Mouse (Mus musculus) kidney, adult 8-10 months (tissue): ENCODE measurements around the gene Amhr2.
A peak's percentile ranks its signal among the peaks of the same experiment; 100 is the strongest.

ENCODE experiments used
- DNase-seq, 2 experiments: peaks; one replicate each; pipeline ENCODE4 v3.0.0; 2022

Gene Amhr2

DNA sequence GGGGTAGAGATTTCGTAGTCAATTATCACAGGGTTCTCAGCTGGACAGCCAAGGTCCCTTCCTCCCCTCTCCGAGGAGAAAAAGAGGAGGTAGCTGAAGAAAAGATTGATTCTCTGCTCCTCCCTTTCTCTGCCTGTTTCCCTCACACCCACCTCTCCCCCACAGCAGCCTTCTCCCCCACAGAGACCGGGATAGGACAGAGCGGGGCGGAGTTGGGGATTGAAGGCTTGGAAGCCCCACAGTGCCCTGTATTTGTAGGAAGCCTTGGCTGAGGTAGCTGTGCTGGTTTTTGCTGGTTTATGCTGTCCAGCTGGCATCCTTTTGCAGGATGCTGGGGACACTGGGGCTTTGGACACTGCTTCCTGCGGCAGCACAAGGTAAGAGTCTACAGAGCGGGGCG, at the start of gene Amhr2:
Amhr2 (plus strand) TSS at position 222 of the 400 bp plus-strand sequence.
- DNase-seq = no peak

DNA sequence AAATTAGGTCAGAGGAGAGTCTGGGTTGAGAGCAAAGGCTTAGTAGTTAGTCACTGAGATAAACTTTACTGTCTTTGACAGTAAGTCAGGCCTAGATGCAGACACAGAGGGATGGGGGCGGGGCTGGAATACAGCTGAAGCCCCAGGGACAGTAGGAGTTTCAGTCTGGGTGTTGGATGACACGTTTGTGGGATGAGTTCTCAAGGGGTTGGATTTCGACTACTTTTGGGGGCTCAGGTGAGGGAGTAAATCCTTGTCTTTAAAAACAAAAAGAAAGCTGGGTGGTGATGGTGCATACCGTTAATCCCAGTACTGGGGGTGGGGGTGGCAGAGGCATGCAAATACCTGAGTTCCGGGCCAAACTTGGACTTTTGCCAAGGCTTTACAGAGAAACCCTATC, 46.5 kb upstream of the Amhr2 start:
- no peak for DNase-seq

DNA sequence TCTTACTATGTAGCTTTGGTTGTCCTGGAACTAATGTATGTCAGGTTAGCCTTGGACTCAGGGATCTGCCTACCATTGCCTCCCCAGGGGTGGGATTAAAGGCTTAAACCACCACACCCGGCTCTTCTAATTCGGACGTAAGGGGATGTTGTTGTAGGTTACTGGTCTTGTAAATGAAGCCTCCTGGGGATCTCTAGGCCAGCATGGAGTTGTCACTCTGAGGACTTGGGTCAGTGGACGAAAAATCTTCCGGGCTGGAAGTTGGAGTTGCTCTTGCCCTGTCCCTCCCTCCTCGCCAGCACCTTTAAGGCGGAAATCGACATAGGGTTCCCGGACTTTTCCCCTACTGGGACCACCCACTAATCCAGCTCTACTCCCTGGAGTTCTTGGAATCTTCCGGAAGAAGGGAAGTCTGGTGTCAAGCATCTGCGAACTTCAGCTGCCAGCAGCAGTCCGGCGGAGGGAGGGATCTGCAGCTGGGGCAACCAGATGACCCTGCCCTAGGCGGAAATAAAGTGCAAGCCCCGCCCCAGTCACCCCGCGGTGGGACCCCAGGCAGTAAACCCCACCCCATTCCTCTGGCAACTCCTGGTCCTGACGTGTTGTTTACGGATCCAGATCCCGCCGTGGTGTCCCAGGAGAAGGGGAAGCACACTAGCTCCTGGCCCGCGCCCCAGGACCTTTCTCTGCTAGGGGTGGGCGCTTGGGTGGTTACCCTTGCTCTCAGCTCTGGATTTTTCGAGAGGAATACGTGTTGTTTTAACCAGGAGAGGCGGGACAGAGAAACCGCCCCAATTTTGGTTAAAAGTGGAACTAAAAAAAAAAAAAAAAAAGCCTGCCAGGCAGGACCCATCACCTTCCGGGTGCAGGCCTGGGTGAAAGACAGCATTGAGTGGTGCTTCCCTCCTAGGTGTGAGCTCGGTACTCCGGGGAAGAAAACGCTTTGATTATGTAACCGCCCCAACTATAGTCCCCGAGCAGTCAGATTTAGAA, 45.6 kb upstream of the Amhr2 start:
- peak; percentile 94 to 96 for DNase-seq

DNA sequence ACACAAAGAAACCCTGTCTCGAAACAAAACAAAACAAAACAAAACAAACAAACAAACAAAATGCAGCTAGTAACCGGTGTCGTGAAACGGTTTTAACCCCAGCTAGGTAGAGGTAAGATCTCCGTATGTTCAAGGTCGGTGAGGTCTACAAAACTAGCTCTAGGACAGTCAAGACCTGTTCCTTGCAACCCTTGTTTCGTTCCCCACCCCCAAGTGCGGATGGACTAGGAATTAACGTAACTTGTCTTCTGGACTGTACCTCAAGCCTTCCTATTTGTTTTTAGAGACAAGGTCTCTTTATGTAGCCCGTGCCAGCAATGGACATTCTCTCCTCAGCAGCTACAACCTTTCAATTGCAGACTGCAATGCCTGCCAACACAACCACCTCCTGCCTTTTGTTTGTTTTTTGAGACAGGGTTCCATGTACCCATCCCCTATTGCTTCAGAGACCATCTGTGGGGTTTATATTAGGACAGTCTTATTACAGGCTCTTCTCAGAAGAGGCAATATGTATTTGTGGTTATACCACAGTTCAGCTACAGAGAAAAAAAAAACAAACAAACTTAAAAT, 44.6 kb upstream of the Amhr2 start:
- no peak for DNase-seq

DNA sequence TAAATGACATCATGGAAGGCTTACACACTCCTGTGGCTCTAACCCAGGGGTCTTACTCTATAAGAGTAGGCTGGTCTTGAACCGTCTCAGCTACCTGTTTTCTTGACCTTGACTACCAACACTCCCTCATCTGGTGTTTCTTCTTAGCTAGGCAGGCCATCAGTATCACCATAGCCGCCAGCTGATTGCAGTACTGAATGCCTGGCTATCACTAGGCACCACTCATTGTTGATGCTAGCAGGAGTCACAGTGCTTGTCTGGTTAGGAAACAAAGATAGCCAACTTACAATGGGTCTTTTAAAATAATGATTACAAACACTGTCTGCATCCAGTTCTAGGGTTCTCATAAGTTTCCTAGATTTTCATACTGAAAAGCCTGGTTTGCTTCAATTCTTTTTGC, 43.9 kb upstream of the Amhr2 start:
- no peak for DNase-seq

DNA sequence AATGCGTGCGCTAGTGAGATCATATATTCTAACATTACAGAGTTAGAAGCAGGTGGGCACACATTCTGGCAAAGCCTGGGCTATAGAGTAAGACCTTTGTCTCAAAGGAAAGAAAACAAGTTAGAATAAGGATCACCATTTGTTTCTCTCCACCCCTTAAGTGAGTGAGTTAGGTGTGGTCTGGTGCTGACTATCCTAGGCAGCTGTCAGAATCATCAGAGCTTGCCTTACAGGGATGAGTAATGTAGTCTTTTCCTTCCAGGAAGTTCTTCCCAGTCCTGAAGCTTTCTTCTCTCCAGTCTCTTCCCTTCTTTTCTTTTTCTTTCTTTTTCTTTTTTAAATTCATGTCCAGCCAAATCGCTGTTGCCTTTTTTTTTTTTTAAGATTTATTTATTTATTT, 43.0 kb upstream of the Amhr2 start:
- DNase-seq = no peak

DNA sequence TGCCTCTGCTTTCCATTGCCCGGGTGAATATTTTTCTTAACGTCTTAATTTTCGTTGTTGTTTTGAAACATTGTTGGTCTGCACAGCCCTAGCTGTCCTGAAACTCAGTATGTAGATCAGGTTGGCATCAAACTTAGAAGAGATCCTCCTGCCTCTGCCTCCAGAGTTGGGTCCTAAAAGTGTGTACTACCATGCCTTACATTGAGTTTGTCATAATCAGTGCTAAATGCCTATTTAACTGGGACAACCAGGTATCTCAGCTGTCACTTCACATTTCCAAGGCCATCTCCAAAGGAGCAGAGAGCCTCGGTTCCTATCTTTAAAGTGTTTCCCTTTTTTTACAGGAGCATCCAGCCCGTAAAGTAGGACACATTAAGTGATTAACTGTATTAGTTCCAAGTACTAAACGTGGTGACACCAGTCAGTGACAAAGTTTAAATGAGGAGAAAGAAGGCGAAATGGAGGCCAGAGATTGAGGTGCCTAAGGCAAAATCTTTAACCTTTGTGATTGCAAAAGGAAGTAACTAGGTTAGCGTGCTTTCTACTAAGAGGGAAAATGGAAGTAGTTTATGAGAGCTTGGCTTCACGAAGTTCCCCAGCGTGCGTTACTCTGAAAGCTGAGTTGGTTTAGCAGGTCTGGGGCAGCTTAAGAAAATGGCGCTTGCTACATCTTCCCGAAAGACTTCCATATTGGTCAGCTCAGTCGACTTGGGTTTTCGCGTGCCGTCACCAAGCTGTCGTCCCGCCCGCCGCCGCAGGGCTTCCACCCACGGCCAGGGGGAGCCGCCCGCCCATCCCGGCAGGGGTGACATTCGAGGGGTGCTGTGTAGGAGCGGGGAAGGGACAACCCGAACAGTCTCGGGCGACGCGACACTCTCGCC, 40.3 kb upstream of the Amhr2 start:
- peak in 1 of 2 experiments; percentile 21 for DNase-seq

DNA sequence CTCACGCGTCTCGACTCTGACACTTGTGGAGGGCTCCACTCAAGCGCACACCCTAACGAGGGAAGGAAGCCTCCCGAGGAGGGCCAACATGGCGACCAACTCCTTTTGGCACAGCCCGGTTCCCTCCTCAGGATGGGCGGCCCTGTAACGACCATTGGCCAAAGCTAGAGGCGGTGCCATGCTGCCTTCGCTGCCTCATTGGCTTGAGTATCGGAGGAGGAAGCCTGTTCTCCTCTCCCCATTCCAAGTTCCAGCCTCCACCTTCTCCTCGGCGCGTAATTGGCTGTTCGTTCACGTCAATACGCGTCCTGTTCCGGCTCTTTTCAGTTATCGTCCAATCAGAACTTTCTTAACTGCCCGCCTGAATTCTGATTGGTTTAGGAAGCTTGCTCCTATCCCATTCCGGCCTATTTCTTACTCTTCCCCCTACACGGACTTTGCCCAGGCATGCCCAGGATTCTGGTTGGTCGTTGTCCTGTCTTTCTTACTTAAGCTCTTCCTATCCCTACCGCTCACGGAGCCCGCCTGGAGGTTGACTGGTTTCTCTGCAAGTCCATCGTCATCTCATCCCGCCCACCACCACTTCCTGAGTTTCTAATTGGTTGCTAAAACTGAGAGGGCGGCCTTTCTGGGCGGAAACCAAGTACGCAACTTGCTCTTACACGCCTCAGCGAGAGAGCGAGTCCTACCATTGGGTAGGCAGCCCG, 39.5 kb upstream of the Amhr2 start, which contains the start of gene Sp1:
Sp1 (plus strand) TSS at position 655 of the 707 bp plus-strand sequence.
- DNase-seq = peak; percentile 99 to 100

DNA sequence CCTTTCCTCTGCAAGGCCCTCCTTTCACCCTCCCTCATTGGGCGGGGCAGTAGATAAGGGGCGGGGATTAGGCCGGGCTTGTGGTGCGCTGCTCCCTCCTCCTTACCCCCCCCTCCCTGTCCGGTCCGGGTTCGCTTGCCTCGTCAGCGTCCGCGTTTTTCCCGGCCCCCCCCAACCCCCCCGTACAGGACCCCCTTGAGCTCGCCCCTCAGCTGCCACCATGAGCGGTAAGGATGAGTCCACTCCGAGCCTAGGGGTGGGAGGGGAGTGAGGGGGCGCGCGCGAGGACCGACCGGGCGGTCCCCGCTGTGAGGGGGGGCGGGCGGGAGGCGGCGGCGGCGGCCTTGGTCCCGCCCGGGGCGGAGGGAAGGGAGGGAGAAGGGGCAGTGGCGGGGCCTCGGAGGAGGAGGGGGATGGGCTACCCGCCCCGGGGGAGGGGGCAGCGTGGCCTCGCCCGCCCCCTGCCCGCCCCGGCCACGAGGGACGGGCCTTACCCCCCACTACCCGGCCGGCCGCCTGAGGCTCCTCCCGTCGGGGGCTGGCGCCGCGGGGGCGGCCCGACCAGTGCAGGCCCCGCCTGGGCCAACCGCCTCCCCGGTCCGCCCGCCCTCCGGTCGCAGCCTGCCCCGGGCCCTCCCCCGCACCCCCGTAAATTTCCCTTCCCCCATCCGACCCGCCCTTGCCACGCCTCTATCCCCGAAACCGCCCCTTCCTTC, 38.8 kb upstream of the Amhr2 start:
- peak; percentile 83 to 87 for DNase-seq

DNA sequence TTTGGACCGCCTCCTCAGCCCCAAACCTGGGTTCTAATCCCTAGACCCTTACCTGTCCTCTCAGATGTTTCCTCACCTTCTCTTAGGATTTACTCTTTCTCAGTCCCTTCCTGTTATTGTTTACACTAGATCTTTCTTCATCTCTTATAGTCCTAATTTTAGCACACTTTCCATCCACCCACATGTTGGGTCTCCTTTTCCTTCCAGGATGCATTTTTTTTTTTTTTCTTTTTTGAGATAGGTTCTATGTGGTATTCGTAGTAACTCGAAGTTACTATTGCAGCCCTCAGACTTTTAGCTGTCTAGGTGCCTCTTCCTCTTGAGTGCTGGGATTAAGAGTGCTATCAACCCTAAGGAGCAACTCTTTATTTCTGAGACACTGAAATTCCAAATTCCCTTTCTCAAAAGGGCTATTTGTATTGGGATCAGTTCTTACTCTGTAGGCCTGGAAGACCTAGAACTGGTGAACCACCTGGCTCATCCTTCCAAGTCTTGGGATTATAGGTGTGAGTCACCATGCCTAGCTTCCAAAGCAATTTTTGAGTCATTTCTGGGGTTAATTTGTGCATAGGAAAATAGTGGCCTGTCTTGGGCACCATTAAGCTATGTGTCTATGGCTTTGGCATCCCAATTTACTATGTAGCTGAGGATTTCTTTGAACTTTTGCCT, 38.1 kb upstream of the Amhr2 start:
- no peak for DNase-seq

DNA sequence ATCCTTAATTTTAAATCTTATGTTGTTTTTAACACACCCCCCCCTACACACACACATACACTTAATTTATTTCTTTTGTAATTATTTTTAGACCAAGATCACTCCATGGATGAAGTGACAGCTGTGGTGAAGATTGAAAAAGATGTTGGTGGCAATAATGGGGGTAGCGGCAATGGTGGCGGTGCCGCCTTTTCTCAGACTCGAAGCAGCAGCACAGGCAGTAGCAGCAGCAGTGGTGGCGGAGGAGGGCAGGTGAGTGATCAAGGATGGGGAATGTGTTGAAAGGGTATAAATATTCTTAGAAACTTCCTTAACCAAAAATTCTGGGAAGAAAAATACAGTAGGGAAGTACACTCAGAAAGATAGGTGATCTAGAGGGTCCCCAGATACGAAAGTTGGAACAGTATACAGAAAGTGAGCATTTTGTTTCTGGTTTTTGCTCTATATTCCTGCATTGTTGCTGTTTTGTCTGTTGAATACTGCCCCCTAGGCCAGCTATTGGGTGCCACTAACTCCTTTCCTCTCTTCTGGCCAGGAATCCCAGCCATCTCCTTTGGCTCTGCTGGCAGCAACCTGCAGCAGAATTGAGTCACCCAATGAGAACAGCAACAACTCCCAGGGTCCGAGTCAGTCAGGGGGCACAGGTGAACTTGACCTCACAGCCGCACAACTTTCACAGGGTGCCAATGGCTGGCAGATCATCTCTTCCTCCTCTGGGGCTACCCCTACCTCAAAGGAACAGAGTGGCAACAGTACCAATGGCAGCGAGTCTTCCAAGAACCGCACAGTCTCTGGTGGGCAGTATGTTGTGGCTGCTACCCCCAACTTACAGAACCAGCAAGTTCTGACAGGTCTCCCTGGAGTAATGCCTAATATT, 37.2 kb upstream of the Amhr2 start:
- DNase-seq = no peak

DNA sequence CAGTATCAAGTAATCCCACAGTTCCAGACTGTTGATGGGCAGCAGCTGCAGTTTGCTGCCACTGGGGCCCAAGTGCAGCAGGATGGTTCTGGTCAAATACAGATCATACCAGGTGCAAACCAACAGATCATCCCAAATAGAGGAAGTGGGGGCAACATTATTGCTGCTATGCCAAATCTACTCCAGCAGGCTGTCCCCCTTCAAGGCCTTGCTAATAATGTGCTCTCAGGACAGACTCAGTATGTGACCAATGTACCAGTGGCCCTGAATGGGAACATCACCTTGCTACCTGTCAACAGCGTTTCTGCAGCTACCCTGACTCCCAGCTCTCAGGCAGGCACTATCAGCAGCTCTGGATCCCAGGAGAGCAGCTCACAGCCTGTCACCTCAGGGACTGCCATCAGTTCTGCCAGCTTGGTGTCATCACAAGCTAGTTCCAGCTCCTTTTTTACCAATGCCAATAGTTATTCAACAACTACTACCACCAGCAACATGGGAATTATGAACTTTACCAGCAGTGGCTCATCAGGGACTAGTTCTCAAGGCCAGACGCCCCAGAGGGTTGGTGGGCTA, 36.5 kb upstream of the Amhr2 start:
- DNase-seq = no peak

DNA sequence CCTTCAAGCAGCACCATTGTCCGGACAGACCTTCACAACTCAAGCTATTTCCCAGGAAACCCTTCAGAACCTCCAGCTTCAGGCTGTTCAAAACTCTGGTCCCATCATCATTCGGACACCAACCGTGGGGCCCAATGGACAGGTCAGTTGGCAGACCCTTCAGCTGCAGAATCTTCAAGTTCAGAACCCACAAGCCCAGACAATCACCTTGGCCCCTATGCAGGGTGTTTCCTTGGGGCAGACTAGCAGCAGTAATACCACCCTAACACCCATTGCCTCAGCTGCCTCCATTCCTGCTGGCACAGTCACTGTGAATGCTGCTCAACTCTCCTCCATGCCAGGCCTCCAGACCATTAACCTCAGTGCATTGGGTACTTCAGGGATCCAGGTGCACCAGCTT, 35.9 kb upstream of the Amhr2 start:
- no peak for DNase-seq

DNA sequence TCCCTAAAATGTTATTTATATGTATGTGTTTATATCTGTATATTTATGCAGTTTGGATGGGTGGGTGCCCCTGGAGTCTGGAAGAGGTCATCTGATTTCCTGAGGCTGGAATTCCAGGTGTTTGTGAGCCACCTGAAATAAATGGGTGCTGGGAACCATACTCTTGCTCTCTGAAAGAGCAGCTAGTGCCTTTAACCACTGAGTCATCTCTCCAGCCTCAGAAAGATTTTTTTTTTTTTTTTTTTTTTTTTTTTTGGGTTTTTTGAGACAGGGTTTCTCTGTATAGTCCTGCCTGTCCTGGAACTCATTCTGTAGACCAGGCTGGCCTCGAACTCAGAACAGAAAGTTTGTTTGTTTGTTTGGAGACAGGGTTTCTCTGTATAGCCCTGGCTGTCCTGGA, 34.1 kb upstream of the Amhr2 start:
- no peak for DNase-seq

DNA sequence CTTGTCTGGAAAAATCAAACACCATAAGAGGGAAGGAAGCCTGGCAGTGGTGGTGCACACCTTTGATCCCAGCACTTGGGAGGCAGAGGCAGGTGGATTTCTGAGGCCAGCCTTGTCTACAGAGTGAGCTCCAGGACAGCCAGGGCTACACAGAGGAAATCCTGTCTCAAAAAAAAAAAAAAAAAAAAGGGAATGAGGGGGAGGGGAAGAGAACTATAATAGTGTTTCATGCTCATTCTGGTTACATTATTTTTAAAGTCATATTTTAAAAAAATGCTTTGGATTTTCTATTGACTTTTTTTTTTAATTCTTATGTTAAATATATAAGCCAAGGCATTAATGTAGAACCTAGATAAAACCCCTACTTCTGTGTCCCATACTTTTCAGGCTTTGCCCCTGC, 31.5 kb upstream of the Amhr2 start:
- DNase-seq = no peak

DNA sequence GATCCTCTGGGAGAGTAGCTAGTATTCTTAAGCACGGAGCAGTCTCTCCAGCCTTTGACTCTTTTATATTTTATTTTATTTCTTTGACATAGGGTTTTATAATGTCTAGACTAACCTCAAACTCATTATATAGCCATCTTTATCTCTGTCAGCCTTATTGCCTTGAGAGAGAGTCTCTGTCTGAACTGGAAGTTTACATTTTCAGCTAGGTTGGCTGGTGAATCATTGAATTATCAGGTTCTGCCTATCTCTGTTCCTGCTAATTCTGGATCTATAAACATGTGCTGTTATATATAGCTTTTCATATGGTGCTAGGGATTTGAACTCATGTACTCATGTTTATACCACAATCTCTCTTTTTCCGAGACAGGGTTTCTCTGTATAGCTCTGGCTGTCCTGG, 27.6 kb upstream of the Amhr2 start:
- no peak for DNase-seq

DNA sequence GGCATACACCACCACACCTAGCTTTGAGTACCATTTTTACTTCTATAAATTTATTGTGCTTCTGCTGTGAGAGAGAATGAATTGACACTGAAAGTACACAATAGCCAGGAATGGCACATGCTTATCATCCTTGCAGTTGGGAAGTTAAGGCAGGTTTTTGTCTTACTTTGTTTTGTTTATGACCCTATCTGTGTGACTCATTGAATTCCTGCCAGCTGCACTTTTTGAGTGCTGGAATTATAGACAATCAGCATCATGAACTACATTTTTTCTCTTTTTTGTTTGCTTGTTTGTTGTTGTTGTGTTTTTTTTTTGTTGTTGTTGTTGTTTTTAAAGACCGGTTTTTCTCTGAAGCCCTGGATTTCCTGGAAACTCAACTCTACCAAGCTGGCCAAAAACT, 24.2 kb upstream of the Amhr2 start:
- no peak for DNase-seq

DNA sequence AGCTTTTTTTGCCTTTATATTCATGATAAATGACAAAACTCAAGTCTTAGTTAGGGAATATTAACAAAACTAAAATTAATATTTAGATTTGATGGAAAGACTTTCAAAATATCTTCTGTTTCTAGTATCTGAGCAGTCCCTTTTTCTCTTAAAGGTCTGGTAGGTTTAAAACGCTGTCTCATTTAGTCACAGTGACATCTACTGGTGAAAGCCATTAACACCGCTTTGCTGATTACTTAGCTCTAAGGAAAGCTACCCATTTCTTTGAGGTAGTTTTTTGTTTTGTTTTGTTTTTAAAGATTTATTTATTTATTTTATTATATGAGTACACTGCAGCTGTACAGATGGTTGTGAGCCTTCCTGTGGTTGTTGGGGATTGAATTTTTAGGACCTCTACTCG, 23.7 kb upstream of the Amhr2 start:
- peak; percentile 36 to 44 for DNase-seq

DNA sequence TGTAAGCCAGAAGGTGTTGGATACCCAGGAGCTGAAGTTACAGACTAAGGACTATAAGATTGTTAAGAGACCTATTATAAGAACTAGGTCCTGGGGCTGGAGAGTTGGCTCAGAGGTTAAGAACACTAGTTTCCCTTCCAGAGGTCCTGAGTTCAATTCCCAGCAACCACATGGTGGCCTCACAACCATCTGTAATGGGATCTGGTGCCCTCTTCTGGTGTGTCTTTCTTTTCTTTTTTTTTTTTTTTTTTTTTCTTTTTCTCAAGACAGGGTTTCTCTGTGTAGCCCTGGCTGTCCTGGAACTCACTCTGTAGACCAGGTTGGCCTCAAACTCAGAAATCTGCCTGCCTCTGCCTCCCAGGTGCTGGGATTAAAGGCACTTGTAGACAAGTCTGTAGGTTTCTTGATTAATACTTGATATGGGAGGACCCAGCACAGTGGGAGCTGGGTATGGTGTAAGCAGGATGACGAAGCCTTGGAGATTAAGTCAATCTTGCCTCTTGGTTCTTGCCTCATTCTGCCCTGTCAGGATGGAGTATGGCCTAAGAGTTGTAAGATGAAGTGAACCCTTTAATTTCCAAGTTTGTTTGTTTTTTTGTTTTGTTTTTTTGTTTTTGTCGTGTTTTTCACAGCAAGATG, 21.4 kb upstream of the Amhr2 start:
- DNase-seq = no peak
